In the genomic region with DNA sequence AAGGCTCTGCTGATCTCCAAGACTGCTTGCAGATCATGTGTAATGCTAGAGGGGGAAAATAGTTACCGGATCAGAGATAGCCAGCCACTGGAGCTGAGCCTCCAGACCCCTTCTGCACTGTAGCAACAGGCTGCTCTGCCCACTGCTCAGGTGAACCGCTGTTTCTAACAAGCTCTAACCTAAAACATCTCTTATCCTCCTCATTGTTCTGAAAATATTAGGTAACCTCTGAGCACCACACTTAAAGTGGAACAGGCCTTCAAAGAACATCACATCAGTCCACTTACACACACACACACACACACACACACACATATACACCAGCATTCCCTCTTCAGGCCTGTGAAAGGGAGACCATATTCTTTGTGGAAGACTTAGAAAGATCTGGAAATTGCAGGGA, we compare ENCODE assay signal across 10 mouse cellular contexts. TPM values are rescaled to one million over a fixed set of nuclear protein-coding genes. Genes with fewer than 3 reads are reported as not detected.
A peak's percentile ranks its signal among the peaks of the same experiment; 100 is the strongest.
DNase-seq lines count a peak whose midpoint lies in the region; ATAC-seq and TF ChIP-seq lines count a peak whose summit lies in the region.
"Had no signal": no experiment of that assay in that cellular context is flagged by ENCODE, and none has a peak within 500 bp of the region (broad histone marks: within the 10 kb centered on the region; RNA-seq: fewer than 3 reads in every experiment).

No protein-coding gene starts in this region.

- peaks cover 19% of the 10 kb centered on the region for H3K4me1 ChIP-seq in forebrain, embryonic 13.5 days
- peaks cover 21% of the 10 kb centered on the region for H3K4me1 ChIP-seq in forebrain, embryonic 15.5 days
- peaks cover 12% of the 10 kb centered on the region for H3K4me1 ChIP-seq in hindbrain, embryonic 14.5 days (replicated peaks; ENCODE audit: control insufficient read depth, insufficient read depth, low read length)

- 0 out of 2 replicates have a peak, but pooled peaks cover 2% of the 10 kb centered on the region for H3K27me3 ChIP-seq in forebrain, embryonic 13.5 days
- H3K27me3 ChIP-seq in forebrain, embryonic 15.5 days = no peaks in the 10 kb centered on the region
- H3K27me3 ChIP-seq in hindbrain, embryonic 14.5 days (ENCODE audit: control insufficient read depth, insufficient read depth, low read length) = no peaks in the 10 kb centered on the region
- no peaks in the 10 kb centered on the region for H3K27me3 ChIP-seq in myocyte (ENCODE audit: control insufficient read depth, insufficient read depth, insufficient read length)
- H3K27me3 ChIP-seq: embryonic facial prominence, embryonic 13.5 days had no signal

- H3K79me2 ChIP-seq in myocyte (ENCODE audit: control insufficient read depth, insufficient read depth) = peaks cover 21% of the 10 kb centered on the region

- no peaks in the 10 kb centered on the region for H3K36me3 ChIP-seq in forebrain, embryonic 13.5 days (ENCODE audit: poor library complexity, severe bottlenecking)
- H3K36me3 ChIP-seq in forebrain, embryonic 15.5 days = no peaks in the 10 kb centered on the region
- no peaks in the 10 kb centered on the region for H3K36me3 ChIP-seq in hindbrain, embryonic 14.5 days (replicated peaks; ENCODE audit: control insufficient read depth, insufficient read depth)
- H3K36me3 ChIP-seq in myocyte (ENCODE audit: control insufficient read depth, insufficient read depth) = no peaks in the 10 kb centered on the region
- H3K36me3 ChIP-seq: embryonic facial prominence, embryonic 13.5 days had no signal

- ATAC-seq in forebrain, embryonic 13.5 days = no peak
- ATAC-seq in forebrain, embryonic 15.5 days (replicated peaks) = no peak
- ATAC-seq in hindbrain, embryonic 14.5 days (ENCODE audit: low FRiP score) = no peak

- H3K4me3 ChIP-seq in forebrain, embryonic 13.5 days = no peak overlapping the region
- H3K4me3 ChIP-seq in forebrain, embryonic 15.5 days = no peak overlapping the region
- H3K4me3 ChIP-seq in hindbrain, embryonic 14.5 days (replicated peaks; ENCODE audit: low read length) = no peak overlapping the region
- H3K4me3 ChIP-seq in myocyte = no peak overlapping the region
- H3K4me3 ChIP-seq: embryonic facial prominence, embryonic 13.5 days had no signal

- no peak overlapping the region for H3K9ac ChIP-seq in forebrain, embryonic 13.5 days
- no peak overlapping the region for H3K9ac ChIP-seq in forebrain, embryonic 15.5 days (replicated peaks)
- H3K9ac ChIP-seq in hindbrain, embryonic 14.5 days = peak overlapping the region; percentile 20; the same call in 1 of the 2 replicates
- H3K9ac ChIP-seq: embryonic facial prominence, embryonic 13.5 days; liver, embryonic 14.5 days had no signal

- no peaks in the 10 kb centered on the region for H3K9me3 ChIP-seq in forebrain, embryonic 13.5 days (replicated peaks)
- H3K9me3 ChIP-seq in forebrain, embryonic 15.5 days = no peaks in the 10 kb centered on the region
- no peaks in the 10 kb centered on the region for H3K9me3 ChIP-seq in hindbrain, embryonic 14.5 days (ENCODE audit: control insufficient read depth, low read length)
- H3K9me3 ChIP-seq: embryonic facial prominence, embryonic 13.5 days had no signal

- H3K27ac ChIP-seq in forebrain, embryonic 13.5 days = peak overlapping the region; percentile 14; the same call in 1 of the 2 replicates
- no peak overlapping the region for H3K27ac ChIP-seq in forebrain, embryonic 15.5 days (replicated peaks)
- H3K27ac ChIP-seq in hindbrain, embryonic 14.5 days = no peak overlapping the region; the same call in 1 of the 2 replicates
- H3K27ac ChIP-seq: embryonic facial prominence, embryonic 13.5 days; liver, embryonic 14.5 days had no signal

- no peak overlapping the region for H3K4me2 ChIP-seq in forebrain, embryonic 13.5 days
- H3K4me2 ChIP-seq in forebrain, embryonic 15.5 days (replicated peaks) = no peak overlapping the region
- H3K4me2 ChIP-seq in hindbrain, embryonic 14.5 days (replicated peaks) = no peak overlapping the region
- H3K4me2 ChIP-seq in myocyte (ENCODE audit: low read depth) = peak overlapping the region; percentile 53
- H3K4me2 ChIP-seq: embryonic facial prominence, embryonic 13.5 days had no signal

- peak; percentile 1 for DNase-seq in ovary, postnatal 36 days (ENCODE audit: low spot score)
- DNase-seq in ovary, postnatal 10 days (ENCODE audit: low spot score) = no peak
- DNase-seq in hindbrain, embryonic 14.5 days (ENCODE audit: low spot score) = peak; percentile 34
- no peak for DNase-seq in layer of hippocampus, adult 11-12 months (ENCODE audit: low spot score)
- DNase-seq in gastrocnemius, postnatal 10 days = no peak

- TF ChIP-seq POLR2A in myocyte (IDR thresholded peaks at IDR 0.05; ENCODE audit: insufficient read length, low read depth) = no peak

- 80% methylated on average over 2 of the region's 2 CpGs for WGBS in forebrain, embryonic 13.5 days
- WGBS in forebrain, embryonic 15.5 days = 71% methylated on average over 2 of the region's 2 CpGs
- WGBS in hindbrain, embryonic 14.5 days = 81% methylated on average over 2 of the region's 2 CpGs

- H3ac ChIP-seq in myocyte (ENCODE audit: control insufficient read depth, insufficient read length) = no peak overlapping the region

TF ChIP-seq in myocyte, 11 proteins besides CTCF, POLR2A, EP300 and RAD21:
- TF ChIP-seq REST (IDR thresholded peaks at IDR 0.05; ENCODE audit: insufficient read depth, insufficient read length) (no peak), MAX (IDR thresholded peaks at IDR 0.05; ENCODE audit: low read depth) (no peak), CEBPB (IDR thresholded peaks at IDR 0.05; ENCODE audit: insufficient read depth, poor library complexity, severe bottlenecking) (no peak), MYOD1 (IDR thresholded peaks at IDR 0.05; ENCODE audit: control insufficient read depth in 1 of 3, insufficient read length in 2 of 3, low read depth in 2 of 3) (no peak), SRF (IDR thresholded peaks at IDR 0.05; ENCODE audit: control insufficient read depth, insufficient read length, low read depth) (no peak), MYOG (IDR thresholded peaks at IDR 0.05; ENCODE audit: control insufficient read depth in 1 of 3, insufficient read depth in 1 of 3, insufficient read length in 2 of 3, low read depth in 2 of 3) (no peak), TCF3 (IDR thresholded peaks at IDR 0.05; ENCODE audit: insufficient read length, low read depth) (no peak), TCF12 (IDR thresholded peaks at IDR 0.05; ENCODE audit: insufficient read depth, poor library complexity, severe bottlenecking) (no peak), E2F4 (IDR thresholded peaks at IDR 0.05; ENCODE audit: insufficient read depth) (no peak), POLR2AphosphoS2 (IDR thresholded peaks at IDR 0.05; ENCODE audit: insufficient read length, low read depth) (no peak), USF1 (IDR thresholded peaks at IDR 0.05; ENCODE audit: low read depth) (no peak)

RNA-seq across cellular contexts. Expression of a gene that starts 2.7 kb away (rescaled TPM):
- 44.3 and 50.6 TPM in 2 replicates for polyA plus RNA-seq in forebrain, embryonic 13.5 days (2015; fragmentation: Nextera tagmentation; extraction: Ambion mirVana)
- polyA plus RNA-seq in forebrain, embryonic 15.5 days (2015; fragmentation: Nextera tagmentation; extraction: Ambion mirVana) = 45.6 and 46.2 TPM in 2 replicates
- 40.6 and 41.3 TPM in 2 replicates for polyA plus RNA-seq in hindbrain, embryonic 14.5 days (2014; fragmentation: Nextera tagmentation; extraction: Ambion mirVana)
- 31.4 TPM for polyA plus RNA-seq in myocyte (2012; fragmentation: generic; extraction: Trizol)
- 10 to 100 TPM; 10.7 to 13.3 TPM for total RNA-seq in gastrocnemius, postnatal 10 days (2021)

Comparison
In these comparisons a context has a peak if more than half of its experiments do, and no peak if none do; other contexts are left out.
1. DNase-seq: peak in ovary, postnatal 36 days (single experiment) and hindbrain, embryonic 14.5 days (single experiment); none in ovary, postnatal 10 days (single experiment), layer of hippocampus, adult 11-12 months (single experiment) and gastrocnemius, postnatal 10 days (single experiment).